Mouse (Mus musculus): ENCODE results near the gene Edn2.

Edn2 gene

DNA sequence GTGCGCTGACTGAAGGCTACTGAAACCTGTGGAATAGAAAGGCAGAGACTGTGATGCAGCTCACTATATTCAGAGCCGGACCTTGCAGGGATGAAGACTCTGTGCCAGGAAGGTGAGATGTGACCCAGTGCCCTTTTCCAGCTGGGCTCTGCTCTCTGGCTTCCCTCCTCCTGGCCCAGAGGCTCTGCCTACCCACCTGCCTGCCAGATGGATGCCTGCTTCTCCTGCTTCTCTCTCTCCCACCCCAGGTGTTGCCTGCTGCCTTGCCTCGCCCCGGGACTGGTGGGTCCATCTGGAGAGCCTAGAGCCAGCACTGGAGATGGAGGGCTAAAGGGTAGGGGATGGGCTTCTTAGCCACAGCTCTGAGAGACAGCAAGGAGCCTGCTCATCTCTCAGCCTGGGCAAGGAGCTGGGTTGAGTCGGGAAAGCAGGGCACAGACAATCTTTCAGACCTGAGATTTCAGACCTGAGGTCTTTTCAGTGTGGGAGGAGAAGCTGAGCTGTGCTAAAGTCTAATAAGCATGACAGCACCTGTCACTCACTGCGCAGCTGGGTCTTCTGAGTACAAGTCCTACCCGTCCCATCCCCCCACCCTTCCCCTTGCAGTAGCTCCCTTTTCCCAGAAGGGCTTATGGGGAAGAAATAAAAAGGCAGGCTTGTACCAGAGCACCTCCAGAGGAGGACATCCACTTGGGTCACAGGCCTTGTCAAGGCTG is 39.7 kb downstream of the Edn2 start:
- no peak for DNase-seq (ENCODE audit: low read depth in 1 of 2, low spot score in 2 of 2)

GRCm38 (mm10) chr4:120204357-120204942 is 43.4 kb downstream of the Edn2 start:
- no peak for DNase-seq (ENCODE audit: low read depth in 1 of 2, low spot score in 2 of 2)

GRCm38 (mm10) chr4:120206471-120206891 is 45.5 kb downstream of the Edn2 start:
- DNase-seq (ENCODE audit: low read depth in 1 of 2, low spot score in 2 of 2) = no peak

DNA sequence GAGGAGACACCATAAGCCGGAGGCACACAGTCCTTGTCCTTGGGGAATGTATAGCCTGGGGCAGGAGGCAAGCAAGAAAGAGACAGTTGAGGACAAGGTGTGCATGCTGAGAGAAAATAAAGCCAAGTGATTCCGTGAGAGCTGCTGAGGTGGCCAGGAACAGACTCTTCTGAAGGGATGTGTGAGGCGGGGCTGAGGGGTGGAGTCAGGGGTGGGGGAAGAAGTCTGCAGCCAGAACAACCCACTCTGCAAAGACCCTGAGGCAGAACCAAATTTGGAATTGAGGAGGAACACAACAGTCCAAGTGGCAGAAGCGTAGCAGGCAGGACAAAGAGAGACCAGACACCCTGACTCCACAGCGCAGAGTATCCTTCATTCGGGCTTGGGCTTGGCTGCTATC is 51.1 kb downstream of the Edn2 start:
- DNase-seq (ENCODE audit: low read depth in 1 of 2, low spot score in 2 of 2) = no peak

DNA sequence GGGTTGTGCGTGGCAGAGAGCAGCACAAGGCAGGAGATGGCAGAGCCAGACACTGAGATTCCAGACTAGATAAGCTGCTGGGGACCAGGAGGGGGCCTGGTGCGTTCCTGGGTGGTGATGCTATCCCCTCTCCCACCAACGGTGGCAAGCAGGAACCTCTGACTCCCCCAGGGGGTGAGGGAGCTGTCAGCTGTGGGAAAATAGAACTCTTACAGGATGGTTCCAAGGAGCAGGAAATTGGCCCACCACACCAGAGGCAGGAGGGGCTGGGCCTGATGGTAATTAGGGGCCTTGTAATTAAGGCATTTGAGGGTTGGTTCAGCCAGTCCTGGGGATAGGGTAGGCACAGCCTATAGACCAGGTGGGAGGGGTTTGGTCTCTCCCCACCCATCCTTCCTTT is 51.8 kb downstream of the Edn2 start:
- no peak for DNase-seq (ENCODE audit: low read depth in 1 of 2, low spot score in 2 of 2)

- no peak for DNase-seq (ENCODE audit: low read depth in 1 of 2, low spot score in 2 of 2)
Measured at GRCm38 (mm10) chr4:120215915-120216591, 55.0 kb downstream of the Edn2 start.

DNA sequence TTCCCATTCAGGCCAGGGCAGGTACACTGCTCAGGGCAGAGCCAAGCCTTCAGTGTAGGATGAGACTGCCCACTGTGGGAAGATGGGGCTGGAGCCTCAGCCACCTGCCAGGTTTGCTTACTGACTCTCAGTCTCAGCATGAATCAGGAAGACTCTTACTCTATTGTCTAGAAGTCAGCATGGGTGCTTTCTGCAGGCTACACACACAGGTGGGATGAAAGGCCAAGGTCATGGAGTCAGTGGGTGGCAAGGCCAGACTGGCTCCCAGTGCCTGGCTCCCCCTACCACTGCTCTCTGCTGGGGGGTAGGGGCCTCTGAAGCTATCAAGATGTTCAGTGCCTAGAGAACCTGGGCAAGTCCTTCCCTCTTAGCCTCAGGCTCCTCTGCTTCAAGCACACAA is 55.9 kb downstream of the Edn2 start:
- no peak for DNase-seq (ENCODE audit: low read depth in 1 of 2, low spot score in 2 of 2)
